Mouse (Mus musculus): ENCODE results near the gene Ksr2. TPM values are rescaled to one million over a fixed set of nuclear protein-coding genes. Genes with fewer than 3 reads are reported as not detected.

Gene Ksr2
- polyA plus RNA-seq, 1 experiment from 2014 or later: 11.3 TPM

GRCm38 (mm10) chr5:117820445-117820844, 406.6 kb downstream of the Ksr2 start:
- Histone ChIP-seq H3K27ac (ENCODE audit: low read depth, low read length) (no peak overlapping the region), H3K4me2 (ENCODE audit: low read depth, low read length) (no peak overlapping the region), H3K9me3 (ENCODE audit: control insufficient read depth, low read length) (no peaks in the 10 kb centered on the region), H3K4me3 (ENCODE audit: low read depth, low read length) (no peak overlapping the region), H3K9ac (replicated peaks; ENCODE audit: low read depth, low read length) (no peak overlapping the region), H3K4me1 (ENCODE audit: control insufficient read depth, insufficient read depth, low read length) (no peaks in the 10 kb centered on the region), H3K36me3 (ENCODE audit: control insufficient read depth, insufficient read depth, low read length) (no peaks in the 10 kb centered on the region), H3K27me3 (ENCODE audit: control insufficient read depth, insufficient read depth, low read length) (no peaks in the 10 kb centered on the region)
- no peak for ATAC-seq (ENCODE audit: low read depth)
- 82% methylated on average over 7 of the region's 7 CpGs for WGBS

- Histone ChIP-seq H3K27ac (ENCODE audit: low read depth, low read length) (no peak overlapping the region), H3K4me1 (ENCODE audit: control insufficient read depth, insufficient read depth, low read length) (no peaks in the 10 kb centered on the region), H3K4me3 (ENCODE audit: low read depth, low read length) (no peak overlapping the region), H3K9ac (replicated peaks; ENCODE audit: low read depth, low read length) (no peak overlapping the region), H3K36me3 (ENCODE audit: control insufficient read depth, insufficient read depth, low read length) (no peaks in the 10 kb centered on the region), H3K27me3 (ENCODE audit: control insufficient read depth, insufficient read depth, low read length) (no peaks in the 10 kb centered on the region), H3K9me3 (ENCODE audit: control insufficient read depth, low read length) (no peaks in the 10 kb centered on the region), H3K4me2 (ENCODE audit: low read depth, low read length) (no peak overlapping the region)
- 93% methylated on average over 9 of the region's 9 CpGs for WGBS
- no peak for ATAC-seq (ENCODE audit: low read depth)
Measured at GRCm38 (mm10) chr5:117823811-117824210, 410.0 kb downstream of the Ksr2 start.

DNA sequence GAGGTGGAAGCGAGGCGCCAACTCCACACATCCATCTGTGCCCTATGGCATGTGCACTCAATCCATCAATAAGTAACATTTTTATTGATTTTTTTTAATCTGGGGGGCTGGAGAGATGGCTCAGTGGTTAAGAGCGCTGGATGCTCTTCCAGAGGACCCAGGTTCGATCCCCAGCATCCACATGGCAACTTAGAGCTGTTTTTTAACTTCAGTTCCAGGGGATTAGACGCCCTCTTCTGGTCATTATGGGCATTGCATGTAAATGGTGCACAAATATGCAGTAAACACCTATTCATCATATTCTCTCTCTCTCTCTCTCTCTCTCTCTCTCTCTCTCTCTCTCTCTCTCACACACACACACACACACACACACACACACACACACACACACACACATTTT, 410.7 kb downstream of the Ksr2 start:
- ATAC-seq (ENCODE audit: low read depth): no peak
- Histone ChIP-seq H3K9ac (replicated peaks; ENCODE audit: low read depth, low read length) (no peak overlapping the region), H3K9me3 (ENCODE audit: control insufficient read depth, low read length) (no peaks in the 10 kb centered on the region), H3K4me3 (ENCODE audit: low read depth, low read length) (no peak overlapping the region), H3K4me1 (ENCODE audit: control insufficient read depth, insufficient read depth, low read length) (no peaks in the 10 kb centered on the region), H3K27ac (ENCODE audit: low read depth, low read length) (no peak overlapping the region), H3K27me3 (ENCODE audit: control insufficient read depth, insufficient read depth, low read length) (no peaks in the 10 kb centered on the region), H3K36me3 (ENCODE audit: control insufficient read depth, insufficient read depth, low read length) (no peaks in the 10 kb centered on the region), H3K4me2 (ENCODE audit: low read depth, low read length) (no peak overlapping the region)
- 77% methylated on average over 5 of the region's 5 CpGs for WGBS

Other genes with a start within 250 kb of the Ksr2 start
- gene Pebp1, start 126.4 kb upstream of the Ksr2 start, polyA plus RNA-seq (2014; fragmentation: Nextera tagmentation; extraction: Ambion mirVana): 1,002 and 1,074 TPM in 2 replicates
- 1.1 and 1.2 TPM in 2 replicates for gene Vsig10, start 94.9 kb upstream of the Ksr2 start, polyA plus RNA-seq (2014; fragmentation: Nextera tagmentation; extraction: Ambion mirVana)
- gene Wsb2, start 56.7 kb upstream of the Ksr2 start, polyA plus RNA-seq (2014; fragmentation: Nextera tagmentation; extraction: Ambion mirVana): 281 and 293 TPM in 2 replicates
- gene Rfc5, start 25.0 kb upstream of the Ksr2 start, polyA plus RNA-seq (2014; fragmentation: Nextera tagmentation; extraction: Ambion mirVana): 23.8 and 26.7 TPM in 2 replicates